Mouse (Mus musculus) stomach, embryonic 16.5 days (tissue): ENCODE measurements at regions not wholly inside any gene's neighbourhood (a gene's known extent, or its start where the extent isn't known, plus 50 kb on each side); places are given as distances from the start of the nearest gene placed in this dataset.

Source experiments
- ATAC-seq: fragments of 200-750 bp; cut with Nextera tagmentation; 2 replicates; pipeline ENCODE4 v1.8.0; 2017; ENCODE audit warnings: moderate number of reproducible peaks, moderate TSS enrichment; ENCODE audit not compliant: insufficient read depth, low FRiP score
- H3K27ac ChIP-seq: fragments of 300-500 bp; sonication (generic); 2 replicates; pipeline ENCODE4 v1.5.1; 2014; ENCODE audit warnings: low read length
- H3K27me3 ChIP-seq: fragments of 300-500 bp; sonication (generic); 2 replicates; pipeline ENCODE4 v1.6.1; 2014; ENCODE audit warnings: low read length, control low read depth, mixed read lengths; ENCODE audit not compliant: control insufficient read depth, insufficient read depth
- H3K36me3 ChIP-seq: fragments of 300-500 bp; sonication (generic); 2 replicates; pipeline ENCODE4 v1.6.1; 2014; ENCODE audit warnings: low read length; ENCODE audit not compliant: control insufficient read depth, insufficient read depth
- H3K4me1 ChIP-seq: fragments of 300-500 bp; sonication (generic); 2 replicates; pipeline ENCODE4 v1.6.1; 2014; ENCODE audit warnings: low read length, control low read depth, mixed read lengths; ENCODE audit not compliant: control insufficient read depth, insufficient read depth
- H3K4me2 ChIP-seq: fragments of 300-500 bp; sonication (generic); 2 replicates; pipeline ENCODE4 v1.6.1; 2014; ENCODE audit warnings: low read depth, low read length, mixed read lengths
- H3K4me3 ChIP-seq: fragments of 300-500 bp; sonication (generic); replicated peaks from 2 replicates; pipeline ENCODE4 v1.5.1; 2014; ENCODE audit warnings: mild to moderate bottlenecking, low read length
- H3K9ac ChIP-seq: fragments of 300-500 bp; sonication (generic); 2 replicates; pipeline ENCODE4 v1.6.1; 2014; ENCODE audit warnings: low read length
- H3K9me3 ChIP-seq: fragments of 300-500 bp; sonication (generic); replicated peaks from 2 replicates; pipeline ENCODE4 v1.6.1; 2016; ENCODE audit warnings: low read length, control low read depth; ENCODE audit not compliant: control insufficient read depth
- WGBS: fragments of 180-500 bp; shearing (Covaris S2); extraction: QIAGEN DNeasy Blood & Tissue Kit; methylation state at CpG from one replicate; pipeline ENCODE4 v1.1.7; 2014; 5-methylcytosine and 5-hydroxymethylcytosine counted together

- no peak overlapping the region for H3K9ac ChIP-seq
- no peaks in the 10 kb centered on the region for H3K36me3 ChIP-seq
- no peaks in the 10 kb centered on the region for H3K9me3 ChIP-seq
- H3K4me2 ChIP-seq = no peak overlapping the region
- no peaks in the 10 kb centered on the region for H3K27me3 ChIP-seq
- H3K27ac ChIP-seq = no peak overlapping the region
- H3K4me1 ChIP-seq = no peaks in the 10 kb centered on the region
- WGBS = 63% methylated on average over 4 of the region's 4 CpGs
- H3K4me3 ChIP-seq = no peak overlapping the region
- no peak for ATAC-seq
Observed at GRCm38 (mm10) chr4:81570736-81571135, 128.1 kb upstream of the Mpdz start.

GRCm38 (mm10) chr4:81569531-81569930 lies 126.9 kb upstream of the Mpdz start:
- Histone ChIP-seq H3K9me3 (no peaks in the 10 kb centered on the region), H3K9ac (no peak overlapping the region), H3K27ac (no peak overlapping the region), H3K4me2 (no peak overlapping the region), H3K4me1 (no peaks in the 10 kb centered on the region), H3K27me3 (no peaks in the 10 kb centered on the region), H3K36me3 (no peaks in the 10 kb centered on the region), H3K4me3 (no peak overlapping the region)
- 83% methylated on average over 3 of the region's 3 CpGs for WGBS
- ATAC-seq = no peak

- no peak overlapping the region for H3K9ac ChIP-seq
- ATAC-seq = no peak
- no peaks in the 10 kb centered on the region for H3K27me3 ChIP-seq
Observed at GRCm38 (mm10) chr4:81568404-81568803, 125.8 kb upstream of the Mpdz start.

GRCm38 (mm10) chr4:81567928-81568327 lies 125.3 kb upstream of the Mpdz start:
- ATAC-seq = no peak
- no peak overlapping the region for H3K9ac ChIP-seq
- 0 out of 2 replicates have a peak, but pooled peaks cover 4% of the 10 kb centered on the region for H3K4me1 ChIP-seq
- H3K27ac ChIP-seq = no peak overlapping the region
- no peak overlapping the region for H3K4me2 ChIP-seq
- H3K9me3 ChIP-seq = no peaks in the 10 kb centered on the region
- no peak overlapping the region for H3K4me3 ChIP-seq
- 57% methylated on average over 5 of the region's 5 CpGs for WGBS
- H3K36me3 ChIP-seq = no peaks in the 10 kb centered on the region
- H3K27me3 ChIP-seq = no peaks in the 10 kb centered on the region

More at GRCm38 (mm10) chr4:81568404-81568803, 125.8 kb upstream of the Mpdz start:
- 80% methylated on average over 6 of the region's 6 CpGs for WGBS
- H3K27ac ChIP-seq = no peak overlapping the region
- no peaks in the 10 kb centered on the region for H3K9me3 ChIP-seq
- H3K36me3 ChIP-seq = no peaks in the 10 kb centered on the region
- no peak overlapping the region for H3K4me2 ChIP-seq
- 0 out of 2 replicates have a peak, but pooled peaks cover 3% of the 10 kb centered on the region for H3K4me1 ChIP-seq
- H3K4me3 ChIP-seq = no peak overlapping the region

GRCm38 (mm10) chr4:81566526-81566925 lies 123.9 kb upstream of the Mpdz start:
- Histone ChIP-seq H3K4me3 (no peak overlapping the region), H3K36me3 (no peaks in the 10 kb centered on the region), H3K4me2 (no peak overlapping the region), H3K4me1 (0 out of 2 replicates have a peak, but pooled peaks cover 4% of the 10 kb centered on the region), H3K27ac (no peak overlapping the region), H3K9me3 (no peaks in the 10 kb centered on the region), H3K9ac (no peak overlapping the region), H3K27me3 (no peaks in the 10 kb centered on the region)
- 71% methylated on average over 11 of the region's 11 CpGs for WGBS
- no peak for ATAC-seq

GRCm38 (mm10) chr4:81565422-81566395 lies 123.1 kb upstream of the Mpdz start:
- 0 out of 2 replicates have a peak, but pooled peaks cover 7% of the 10 kb centered on the region for H3K4me1 ChIP-seq
- no peak for ATAC-seq
- no peaks in the 10 kb centered on the region for H3K9me3 ChIP-seq

GRCm38 (mm10) chr4:81564446-81564845 lies 121.8 kb upstream of the Mpdz start:
- H3K9me3 ChIP-seq = no peaks in the 10 kb centered on the region
- H3K4me1 ChIP-seq = 0 out of 2 replicates have a peak, but pooled peaks cover 7% of the 10 kb centered on the region
- no peak overlapping the region for H3K9ac ChIP-seq
- H3K4me3 ChIP-seq = no peak overlapping the region
- H3K4me2 ChIP-seq = peak overlapping the region; percentile 29; the same call in 1 of the 2 replicates
- ATAC-seq = no peak
- 3% methylated on average over 6 of the region's 6 CpGs for WGBS
- H3K27me3 ChIP-seq = no peaks in the 10 kb centered on the region
- H3K36me3 ChIP-seq = no peaks in the 10 kb centered on the region
- no peak overlapping the region for H3K27ac ChIP-seq

More at GRCm38 (mm10) chr4:81565422-81566395, 123.1 kb upstream of the Mpdz start:
- Histone ChIP-seq H3K9ac (no peak overlapping the region), H3K27me3 (no peaks in the 10 kb centered on the region), H3K4me2 (no peak overlapping the region), H3K27ac (no peak overlapping the region), H3K36me3 (no peaks in the 10 kb centered on the region), H3K4me3 (no peak overlapping the region)
- 78% methylated on average over 21 of the region's 21 CpGs for WGBS

GRCm38 (mm10) chr4:81563574-81563973 lies 121.0 kb upstream of the Mpdz start:
- ATAC-seq = no peak
- 43% methylated on average over 10 of the region's 10 CpGs for WGBS
- H3K4me2 ChIP-seq = no peak overlapping the region
- no peaks in the 10 kb centered on the region for H3K27me3 ChIP-seq
- H3K27ac ChIP-seq = no peak overlapping the region
- no peaks in the 10 kb centered on the region for H3K36me3 ChIP-seq
- H3K4me3 ChIP-seq = no peak overlapping the region
- no peak overlapping the region for H3K9ac ChIP-seq
- 0 out of 2 replicates have a peak, but pooled peaks cover 7% of the 10 kb centered on the region for H3K4me1 ChIP-seq
- no peaks in the 10 kb centered on the region for H3K9me3 ChIP-seq

- no peaks in the 10 kb centered on the region for H3K36me3 ChIP-seq
- no peaks in the 10 kb centered on the region for H3K9me3 ChIP-seq
- no peak overlapping the region for H3K4me2 ChIP-seq
- H3K27ac ChIP-seq = no peak overlapping the region
- ATAC-seq = no peak
- H3K4me1 ChIP-seq = 0 out of 2 replicates have a peak, but pooled peaks cover 7% of the 10 kb centered on the region
- WGBS = 57% methylated on average over 4 of the region's 4 CpGs
- no peak overlapping the region for H3K4me3 ChIP-seq
- H3K27me3 ChIP-seq = no peaks in the 10 kb centered on the region
- no peak overlapping the region for H3K9ac ChIP-seq
Observed at GRCm38 (mm10) chr4:81561453-81561852, 118.8 kb upstream of the Mpdz start.
